Mouse (Mus musculus): ENCODE measurements around the gene Sec14l2.

GRCm38 (mm10) chr11:4134400-4134799 lies 11.2 kb upstream of the Sec14l2 start:
- no peak for TF ChIP-seq CTCF (IDR thresholded peaks at IDR 0.05; ENCODE audit: borderline replicate concordance, insufficient read depth, low read depth, low read length)
- TF ChIP-seq POLR2A (IDR thresholded peaks at IDR 0.05; ENCODE audit: borderline replicate concordance, insufficient read depth, low read length): no peak

Data from cerebellum, adult 2 months (tissue).